Mouse (Mus musculus): ENCODE results near the gene Rnf217. TPM values are rescaled to one million over a fixed set of nuclear protein-coding genes. Genes with fewer than 3 reads are reported as not detected.

The Rnf217 gene
- polyA plus RNA-seq, 1 experiment from 2014 or later, result 2.2 TPM

DNA sequence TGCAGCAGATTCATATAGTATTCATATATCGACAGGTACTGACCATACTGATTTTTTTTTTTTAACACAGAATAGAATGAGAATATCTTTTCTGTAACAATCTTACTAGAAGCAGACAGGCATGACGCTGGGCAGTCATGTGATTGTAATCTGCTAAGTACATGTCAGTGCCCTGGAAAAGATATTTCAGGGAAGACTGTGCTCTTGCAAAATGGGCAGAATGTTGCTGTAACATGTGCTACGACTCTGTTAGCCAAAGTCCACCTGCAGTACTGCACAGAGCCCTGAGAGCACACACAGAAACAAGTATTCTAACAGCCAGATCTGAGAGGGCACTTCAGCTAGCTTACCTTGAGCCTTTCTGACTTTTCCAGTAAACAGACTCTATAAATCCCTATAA is 83.3 kb downstream of the Rnf217 start:
- 91% methylated on average over 3 of the region's 3 CpGs for WGBS
- no peaks in the 10 kb centered on the region for H3K9me3 ChIP-seq
- H3K27me3 ChIP-seq, result no peaks in the 10 kb centered on the region
- H3K4me3 ChIP-seq, result no peak overlapping the region
- no peak overlapping the region for H3K9ac ChIP-seq
- H3K36me3 ChIP-seq, result no peaks in the 10 kb centered on the region
- no peak for ATAC-seq (ENCODE audit: insufficient number of reproducible peaks, insufficient read depth, low FRiP score, low TSS enrichment)
- no peak overlapping the region for H3K4me2 ChIP-seq (replicated peaks)
- H3K27ac ChIP-seq, result no peak overlapping the region
- H3K4me1 ChIP-seq, result peaks cover 10% of the 10 kb centered on the region

DNA sequence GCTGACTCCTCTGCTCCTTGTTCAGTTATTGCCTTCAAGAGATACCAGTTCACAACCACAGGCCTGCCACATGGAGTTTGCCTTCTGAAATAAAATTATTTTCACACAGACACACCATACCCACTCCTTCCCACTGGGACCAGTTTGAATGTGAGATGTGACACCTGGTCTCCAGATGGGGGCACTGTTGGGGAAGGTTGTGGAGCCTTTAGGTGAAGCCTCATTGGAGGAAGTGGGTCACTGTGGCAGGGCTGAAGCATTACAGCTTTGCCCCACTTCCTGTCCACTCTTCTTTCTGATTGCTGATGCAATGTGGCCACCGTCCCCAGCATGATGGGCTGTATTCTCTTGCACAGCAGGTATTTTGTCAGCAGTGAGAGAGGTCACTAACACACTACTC is 89.6 kb downstream of the Rnf217 start:
- no peak overlapping the region for H3K27ac ChIP-seq
- ATAC-seq (ENCODE audit: insufficient number of reproducible peaks, insufficient read depth, low FRiP score, low TSS enrichment), result no peak
- WGBS, result 72% methylated on average over 1 of the region's 1 CpGs
- H3K4me3 ChIP-seq, result no peak overlapping the region
- H3K9ac ChIP-seq, result no peak overlapping the region
- no peaks in the 10 kb centered on the region for H3K36me3 ChIP-seq
- H3K9me3 ChIP-seq, result no peaks in the 10 kb centered on the region
- H3K4me1 ChIP-seq, result no peaks in the 10 kb centered on the region
- H3K27me3 ChIP-seq, result no peaks in the 10 kb centered on the region
- no peak overlapping the region for H3K4me2 ChIP-seq (replicated peaks)

GRCm38 (mm10) chr10:31518210-31518609 is 90.8 kb downstream of the Rnf217 start:
- Histone ChIP-seq H3K9me3 (no peaks in the 10 kb centered on the region), H3K4me2 (replicated peaks) (no peak overlapping the region), H3K4me1 (no peaks in the 10 kb centered on the region), H3K4me3 (no peak overlapping the region), H3K36me3 (no peaks in the 10 kb centered on the region), H3K9ac (no peak overlapping the region), H3K27ac (no peak overlapping the region), H3K27me3 (no peaks in the 10 kb centered on the region)
- 94% methylated on average over 4 of the region's 4 CpGs for WGBS
- ATAC-seq (ENCODE audit: insufficient number of reproducible peaks, insufficient read depth, low FRiP score, low TSS enrichment), result no peak

DNA sequence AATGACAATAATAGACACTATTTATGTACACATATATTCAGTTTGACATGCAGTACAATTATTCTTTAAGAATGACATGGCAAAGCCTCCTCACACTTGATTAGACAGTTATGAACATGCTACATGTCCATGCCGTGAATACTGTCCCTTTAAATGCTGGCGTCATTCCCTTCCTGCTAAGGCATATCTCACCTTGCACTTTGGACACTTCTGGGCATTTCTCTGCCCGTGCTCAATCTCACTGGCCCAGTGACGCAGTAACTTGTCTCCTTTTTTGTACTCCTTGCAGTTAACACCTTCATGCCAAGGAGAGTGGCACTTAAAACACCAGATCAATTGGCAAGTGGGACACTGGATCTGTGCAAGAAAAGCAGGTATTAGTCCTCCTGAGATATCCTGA is 91.8 kb downstream of the Rnf217 start:
- no peaks in the 10 kb centered on the region for H3K4me1 ChIP-seq
- ATAC-seq (ENCODE audit: insufficient number of reproducible peaks, insufficient read depth, low FRiP score, low TSS enrichment), result no peak
- H3K27ac ChIP-seq, result no peak overlapping the region
- no peak overlapping the region for H3K9ac ChIP-seq
- H3K4me2 ChIP-seq (replicated peaks), result no peak overlapping the region
- H3K9me3 ChIP-seq, result no peaks in the 10 kb centered on the region
- no peaks in the 10 kb centered on the region for H3K36me3 ChIP-seq
- H3K4me3 ChIP-seq, result no peak overlapping the region
- WGBS, result 78% methylated on average over 4 of the region's 4 CpGs
- H3K27me3 ChIP-seq, result no peaks in the 10 kb centered on the region

GRCm38 (mm10) chr10:31515897-31516296 is 93.1 kb downstream of the Rnf217 start:
- WGBS, result 88% methylated on average over 1 of the region's 1 CpGs
- Histone ChIP-seq H3K9me3 (no peaks in the 10 kb centered on the region), H3K27me3 (no peaks in the 10 kb centered on the region), H3K36me3 (no peaks in the 10 kb centered on the region), H3K9ac (no peak overlapping the region), H3K4me1 (no peaks in the 10 kb centered on the region), H3K4me3 (no peak overlapping the region), H3K27ac (no peak overlapping the region), H3K4me2 (replicated peaks) (no peak overlapping the region)
- no peak for ATAC-seq (ENCODE audit: insufficient number of reproducible peaks, insufficient read depth, low FRiP score, low TSS enrichment)

DNA sequence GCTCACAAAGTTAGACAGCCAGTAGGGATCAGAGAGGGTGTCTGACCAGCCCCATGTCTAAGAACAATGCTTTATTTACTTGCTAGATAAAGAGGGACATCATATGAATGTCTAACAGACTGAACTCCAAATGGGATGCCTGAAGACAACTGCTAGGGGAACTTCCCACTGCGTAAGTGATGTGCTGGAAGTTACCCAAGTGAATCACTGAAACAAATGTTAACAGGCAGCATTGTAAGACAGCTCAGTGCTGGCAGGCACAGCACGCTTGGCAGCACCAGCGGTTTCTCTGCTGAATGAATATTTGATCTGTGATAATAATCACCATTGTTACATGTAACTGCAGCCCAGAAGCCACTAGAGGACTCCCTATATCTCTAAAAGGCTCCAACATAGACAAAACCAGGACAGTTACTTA is 104.8 kb downstream of the Rnf217 start:
- ATAC-seq (ENCODE audit: insufficient number of reproducible peaks, insufficient read depth, low FRiP score, low TSS enrichment), result no peak
- H3K36me3 ChIP-seq, result 0 out of 2 replicates have a peak, but pooled peaks cover 3% of the 10 kb centered on the region
- 78% methylated on average over 3 of the region's 3 CpGs for WGBS
- no peak overlapping the region for H3K4me2 ChIP-seq (replicated peaks)
- H3K9ac ChIP-seq, result no peak overlapping the region
- no peak overlapping the region for H3K4me3 ChIP-seq
- no peak overlapping the region for H3K27ac ChIP-seq
- H3K4me1 ChIP-seq, result no peaks in the 10 kb centered on the region
- no peaks in the 10 kb centered on the region for H3K9me3 ChIP-seq
- H3K27me3 ChIP-seq, result no peaks in the 10 kb centered on the region

DNA sequence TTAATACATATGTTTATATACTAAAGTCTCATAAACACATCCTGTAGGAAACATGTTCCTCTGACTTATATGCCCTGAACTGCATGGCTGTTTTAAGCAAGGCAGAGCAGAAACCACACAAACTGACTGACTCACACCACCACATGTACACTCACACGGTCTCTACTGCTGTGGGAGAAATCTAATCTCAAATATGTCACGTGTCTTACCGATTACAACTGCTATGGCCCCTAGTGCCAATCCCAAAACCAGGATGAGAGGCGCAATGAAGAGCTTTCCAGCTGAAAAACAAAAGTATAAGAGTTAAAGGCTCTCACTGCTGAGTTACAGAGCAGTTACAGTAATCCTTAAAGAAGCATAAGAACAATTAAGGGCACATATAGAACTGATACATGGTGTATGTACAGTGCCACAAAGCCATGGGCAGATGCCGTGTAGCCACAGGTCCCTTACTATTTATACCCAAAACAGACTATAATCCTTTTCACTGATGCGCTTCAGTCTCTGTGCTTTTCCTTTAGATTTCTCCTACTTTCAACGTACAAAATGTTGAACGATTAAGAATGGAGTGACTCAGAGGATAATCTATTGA is 105.3 kb downstream of the Rnf217 start:
- Histone ChIP-seq H3K4me3 (no peak overlapping the region), H3K9me3 (no peaks in the 10 kb centered on the region), H3K27me3 (no peaks in the 10 kb centered on the region), H3K27ac (no peak overlapping the region), H3K9ac (no peak overlapping the region), H3K4me2 (replicated peaks) (no peak overlapping the region), H3K4me1 (no peaks in the 10 kb centered on the region), H3K36me3 (0 out of 2 replicates have a peak, but pooled peaks cover 3% of the 10 kb centered on the region)
- ATAC-seq (ENCODE audit: insufficient number of reproducible peaks, insufficient read depth, low FRiP score, low TSS enrichment), result no peak
- 93% methylated on average over 8 of the region's 8 CpGs for WGBS

DNA sequence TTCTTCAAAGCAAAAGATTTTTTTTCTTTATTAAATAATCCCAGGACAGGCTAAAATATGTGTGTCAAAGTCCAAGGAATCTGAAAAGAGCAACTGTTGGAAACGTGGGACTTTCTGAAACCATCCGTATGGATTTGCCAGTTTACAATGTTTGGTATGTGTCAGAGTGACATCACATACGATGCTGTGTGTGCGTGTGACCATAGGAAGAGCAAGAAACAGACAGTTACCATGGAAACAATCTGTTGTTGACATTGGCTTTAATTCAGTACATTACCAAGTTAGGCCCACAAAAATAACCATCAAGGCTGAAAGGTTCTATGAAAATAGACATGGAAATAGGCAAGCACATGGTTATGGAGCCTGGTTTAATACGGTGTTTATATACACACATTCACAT is 107.3 kb downstream of the Rnf217 start:
- Histone ChIP-seq H3K9me3 (no peaks in the 10 kb centered on the region), H3K4me3 (no peak overlapping the region), H3K36me3 (0 out of 2 replicates have a peak, but pooled peaks cover 3% of the 10 kb centered on the region), H3K27ac (no peak overlapping the region), H3K4me1 (no peaks in the 10 kb centered on the region), H3K9ac (no peak overlapping the region), H3K27me3 (no peaks in the 10 kb centered on the region), H3K4me2 (replicated peaks) (no peak overlapping the region)
- ATAC-seq (ENCODE audit: insufficient number of reproducible peaks, insufficient read depth, low FRiP score, low TSS enrichment), result no peak
- WGBS, result 88% methylated on average over 5 of the region's 5 CpGs

DNA sequence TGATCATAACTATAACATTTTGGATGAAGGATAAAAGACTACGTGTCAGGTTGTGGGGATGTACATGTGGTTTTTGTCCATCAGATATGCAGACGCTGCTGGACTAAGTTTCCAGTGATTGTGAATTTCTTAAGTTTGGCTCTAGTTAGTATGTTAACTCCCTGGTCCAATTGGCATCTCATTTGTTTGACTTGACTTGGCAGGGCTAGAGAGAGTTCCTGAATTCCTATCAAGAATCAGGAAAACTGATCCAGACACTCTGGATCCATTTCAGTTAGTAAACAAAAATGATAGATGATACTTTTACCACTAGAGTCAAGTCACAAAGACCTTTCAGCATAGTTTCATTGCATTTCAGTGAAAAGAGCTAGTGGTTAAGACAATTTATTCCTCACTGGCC is 112.1 kb downstream of the Rnf217 start:
- H3K4me1 ChIP-seq, result no peaks in the 10 kb centered on the region
- WGBS, result 81% methylated on average over 2 of the region's 2 CpGs
- H3K36me3 ChIP-seq, result no peaks in the 10 kb centered on the region
- no peaks in the 10 kb centered on the region for H3K27me3 ChIP-seq
- no peaks in the 10 kb centered on the region for H3K9me3 ChIP-seq
- no peak overlapping the region for H3K4me3 ChIP-seq
- H3K4me2 ChIP-seq (replicated peaks), result no peak overlapping the region
- no peak for ATAC-seq (ENCODE audit: insufficient number of reproducible peaks, insufficient read depth, low FRiP score, low TSS enrichment)
- H3K9ac ChIP-seq, result no peak overlapping the region
- no peak overlapping the region for H3K27ac ChIP-seq

DNA sequence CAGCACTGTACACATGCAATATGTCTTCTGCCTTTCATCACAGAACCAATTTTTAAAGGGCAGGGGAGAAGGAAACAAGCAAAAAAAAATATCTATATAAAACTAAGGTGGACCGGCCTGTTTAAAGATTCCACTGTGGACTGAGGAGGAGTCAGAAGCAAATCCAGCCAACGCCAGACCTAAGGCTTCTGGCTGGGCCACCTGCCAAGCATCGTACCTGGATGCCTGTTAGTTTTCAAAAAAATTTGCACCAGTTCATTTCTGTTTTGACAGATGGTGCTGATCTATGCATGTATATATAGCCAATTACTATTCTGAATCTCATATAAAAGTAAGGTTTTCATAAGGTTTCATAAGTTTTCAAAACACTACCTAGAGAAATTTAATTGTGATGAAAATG is 113.2 kb downstream of the Rnf217 start:
- no peak for ATAC-seq (ENCODE audit: insufficient number of reproducible peaks, insufficient read depth, low FRiP score, low TSS enrichment)
- Histone ChIP-seq H3K36me3 (no peaks in the 10 kb centered on the region), H3K27ac (no peak overlapping the region), H3K9me3 (no peaks in the 10 kb centered on the region), H3K9ac (no peak overlapping the region), H3K4me1 (no peaks in the 10 kb centered on the region), H3K27me3 (no peaks in the 10 kb centered on the region), H3K4me2 (replicated peaks) (no peak overlapping the region), H3K4me3 (no peak overlapping the region)
- 71% methylated on average over 3 of the region's 3 CpGs for WGBS

DNA sequence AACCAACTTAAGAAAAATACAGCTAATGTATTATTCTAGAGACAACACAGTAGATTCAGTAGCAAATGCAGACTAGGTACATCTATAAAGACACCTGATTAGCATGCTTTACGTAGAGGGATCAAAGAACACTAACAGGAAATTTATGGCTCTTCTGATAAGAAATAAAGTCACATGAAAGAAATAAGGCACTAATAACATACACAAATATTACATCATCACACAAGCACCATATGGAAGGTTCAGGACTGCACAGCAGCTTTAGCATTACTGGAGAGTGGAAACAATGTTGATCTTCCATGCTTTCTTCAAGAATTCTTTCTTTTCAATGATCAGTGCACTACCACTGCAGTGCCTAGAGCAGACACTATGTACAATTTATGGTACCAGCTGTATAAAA is 114.7 kb downstream of the Rnf217 start:
- no peak overlapping the region for H3K27ac ChIP-seq
- no peaks in the 10 kb centered on the region for H3K4me1 ChIP-seq
- ATAC-seq (ENCODE audit: insufficient number of reproducible peaks, insufficient read depth, low FRiP score, low TSS enrichment), result no peak
- H3K9ac ChIP-seq, result no peak overlapping the region
- WGBS, result 92% methylated on average over 1 of the region's 1 CpGs
- H3K9me3 ChIP-seq, result no peaks in the 10 kb centered on the region
- no peaks in the 10 kb centered on the region for H3K27me3 ChIP-seq
- no peak overlapping the region for H3K4me3 ChIP-seq
- H3K4me2 ChIP-seq (replicated peaks), result no peak overlapping the region
- H3K36me3 ChIP-seq, result no peaks in the 10 kb centered on the region

DNA sequence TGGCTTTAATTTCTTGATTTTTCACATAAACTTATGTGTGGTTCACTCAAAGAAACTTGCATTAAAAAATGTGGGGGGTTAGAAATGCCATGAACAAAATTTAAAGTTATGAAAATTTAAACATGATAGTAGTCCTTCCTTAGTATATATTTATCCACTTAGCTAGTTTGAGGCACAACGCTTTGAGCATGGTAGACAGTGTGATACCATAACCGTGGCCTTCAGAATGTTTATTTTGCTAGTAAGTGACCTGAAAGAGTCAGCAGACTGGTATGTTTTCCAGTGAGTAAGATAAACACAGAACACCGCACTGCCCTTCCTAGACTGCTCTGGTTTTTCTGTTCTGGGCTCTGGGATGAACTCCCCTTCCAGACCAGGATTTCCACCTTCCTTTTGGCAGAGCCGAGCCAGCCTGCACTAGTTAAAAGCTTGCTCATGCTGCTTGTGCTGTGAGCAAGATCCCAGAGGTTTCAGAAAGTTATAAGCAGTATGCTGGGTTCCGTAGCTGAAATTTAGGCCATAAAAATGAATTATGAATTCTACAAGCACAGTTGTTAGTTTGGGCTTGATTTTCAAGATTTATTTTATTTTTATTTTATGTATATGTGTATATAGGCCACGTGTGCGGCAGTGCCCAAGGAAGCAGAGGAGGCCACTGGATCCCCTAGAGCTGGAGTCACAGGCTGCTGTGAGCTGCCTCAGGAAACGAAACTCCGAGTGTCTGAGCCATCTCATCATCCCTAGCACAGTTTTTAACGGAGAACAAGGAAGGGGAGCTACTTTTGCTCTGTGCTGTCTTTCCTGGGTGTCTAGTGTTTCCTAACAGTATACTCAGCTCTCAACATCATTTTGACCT is 141.7 kb downstream of the Rnf217 start:
- no peaks in the 10 kb centered on the region for H3K4me1 ChIP-seq

More for the DNA sequence above, 141.7 kb downstream of the Rnf217 start:
- Histone ChIP-seq H3K27ac (no peak overlapping the region), H3K27me3 (no peaks in the 10 kb centered on the region), H3K4me2 (replicated peaks) (no peak overlapping the region), H3K36me3 (no peaks in the 10 kb centered on the region), H3K9ac (no peak overlapping the region), H3K9me3 (no peaks in the 10 kb centered on the region), H3K4me3 (no peak overlapping the region)
- WGBS, result 51% methylated on average over 10 of the region's 10 CpGs
- ATAC-seq (ENCODE audit: insufficient number of reproducible peaks, insufficient read depth, low FRiP score, low TSS enrichment), result 0 out of 2 replicates have a peak, but pooled peaks have one; percentile 41

Measured in embryonic facial prominence, embryonic 12.5 days (tissue).